Mouse (Mus musculus) embryonic fibroblast, embryonic 13.5 days (primary cell): ENCODE results near the gene Ryr2.

Experiments
- CTCF ChIP-seq: IDR thresholded peaks from 2 replicates; pipeline ENCODE4 v1.5.1; 2011; ENCODE audit warnings: mild to moderate bottlenecking, control low read depth, low read length, moderate library complexity, borderline replicate concordance; ENCODE audit not compliant: insufficient read depth
- POLR2A ChIP-seq: IDR thresholded peaks from 2 replicates; pipeline ENCODE4 v1.6.1; 2011; ENCODE audit warnings: low read depth, mild to moderate bottlenecking, control low read depth, low read length, moderate library complexity

GRCm38 (mm10) chr13:11914682-11915081, 192.1 kb downstream of the Ryr2 start:
- TF ChIP-seq POLR2A (no peak), CTCF (no peak)
